Mouse (Mus musculus): ENCODE results near the gene Fcgr1. TPM values are rescaled to one million over a fixed set of nuclear protein-coding genes. Genes with fewer than 3 reads are reported as not detected.
"Not testable (repeated sequence)": the region's sequence is repeated elsewhere in the genome, so short reads cannot be mapped to it uniquely, and the experiment has no call there.

The Fcgr1 gene
- total RNA-seq (2014; rRNA removed) (1.7 and 5.7 TPM in 2 replicates), polyA plus RNA-seq (2015; fragmentation: Nextera tagmentation; extraction: Ambion mirVana) (1.5 and 2.4 TPM in 2 replicates)

DNA sequence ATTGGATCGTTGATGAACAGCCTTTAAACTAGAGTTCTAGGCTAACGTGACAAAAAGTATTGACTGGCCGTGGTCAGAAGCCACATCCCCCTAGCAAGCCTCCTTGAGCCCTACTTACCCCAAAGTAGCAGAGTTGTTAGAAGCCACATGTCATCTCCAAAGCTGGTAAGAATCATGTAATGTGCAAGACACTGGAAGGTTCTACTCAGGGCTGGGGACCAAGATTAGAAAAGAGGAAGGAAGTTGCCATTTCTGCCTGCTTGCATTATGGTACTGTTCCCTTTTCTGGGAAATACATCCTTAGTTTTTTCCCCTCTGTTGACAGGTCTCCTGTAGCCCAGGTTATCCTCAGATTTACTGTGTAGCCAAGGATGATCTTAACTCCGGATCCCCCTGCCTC, at the start of gene Fcgr1:
Gene Fcgr1, minus strand, starts transcription at position 183 of the 400 bp plus-strand sequence.
- Histone ChIP-seq H3K27ac (ENCODE audit: low read depth, low read length) (no peak within 1 kb of the TSS), H3K4me1 (ENCODE audit: insufficient read depth) (no peaks in the 10 kb centered on the region), H3K4me2 (ENCODE audit: low read depth) (no peak within 1 kb of the TSS), H3K27me3 (ENCODE audit: insufficient read depth, low read length) (no peaks in the 10 kb centered on the region), H3K9ac (no peak within 1 kb of the TSS), H3K9me3 (ENCODE audit: low read length) (no peaks in the 10 kb centered on the region), H3K4me3 (ENCODE audit: low read depth, low read length) (no peak within 1 kb of the TSS), H3K36me3 (ENCODE audit: insufficient read depth) (no peaks in the 10 kb centered on the region)
- no peak for DNase-seq
- TF ChIP-seq CTCF (IDR thresholded peaks at IDR 0.05; ENCODE audit: low read depth): no peak
- no peak for ATAC-seq
- WGBS: 73% methylated on average over 4 of the region's 4 CpGs

- H3K4me2 ChIP-seq (ENCODE audit: low read depth); DNase-seq; H3K9me3 ChIP-seq (ENCODE audit: low read length); H3K27ac ChIP-seq (ENCODE audit: low read depth, low read length); H3K4me3 ChIP-seq (ENCODE audit: low read depth, low read length); H3K36me3 ChIP-seq (ENCODE audit: insufficient read depth); ATAC-seq; H3K4me1 ChIP-seq (ENCODE audit: insufficient read depth); H3K9ac ChIP-seq: not testable (repeated sequence)
- peaks cover 37% of the 10 kb centered on the region for H3K27me3 ChIP-seq (ENCODE audit: insufficient read depth, low read length)
- WGBS: 64% methylated on average over 13 of the region's 13 CpGs
Measured at GRCm38 (mm10) chr3:96342652-96343051, 48.9 kb upstream of the Fcgr1 start.

DNA sequence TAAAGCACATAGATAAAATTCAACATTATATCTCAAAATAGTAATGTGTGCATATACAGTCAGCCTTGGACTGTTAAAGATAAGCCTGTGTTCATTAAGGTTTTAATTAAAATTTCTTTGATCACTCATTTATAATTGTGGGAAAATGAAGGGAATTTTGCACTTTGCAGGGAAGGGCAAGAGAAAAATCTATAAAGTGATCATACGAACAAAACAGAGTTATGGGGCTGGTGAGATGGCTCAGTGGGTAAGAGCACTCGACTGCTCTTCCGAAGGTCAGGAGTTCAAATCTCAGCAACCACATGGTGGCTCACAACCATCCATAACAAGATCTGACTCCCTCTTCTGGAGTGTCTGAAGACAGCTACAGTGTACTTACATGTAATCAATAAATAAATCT, 48.3 kb upstream of the Fcgr1 start:
- not testable (repeated sequence) for H3K4me1 ChIP-seq (ENCODE audit: insufficient read depth)

DNA sequence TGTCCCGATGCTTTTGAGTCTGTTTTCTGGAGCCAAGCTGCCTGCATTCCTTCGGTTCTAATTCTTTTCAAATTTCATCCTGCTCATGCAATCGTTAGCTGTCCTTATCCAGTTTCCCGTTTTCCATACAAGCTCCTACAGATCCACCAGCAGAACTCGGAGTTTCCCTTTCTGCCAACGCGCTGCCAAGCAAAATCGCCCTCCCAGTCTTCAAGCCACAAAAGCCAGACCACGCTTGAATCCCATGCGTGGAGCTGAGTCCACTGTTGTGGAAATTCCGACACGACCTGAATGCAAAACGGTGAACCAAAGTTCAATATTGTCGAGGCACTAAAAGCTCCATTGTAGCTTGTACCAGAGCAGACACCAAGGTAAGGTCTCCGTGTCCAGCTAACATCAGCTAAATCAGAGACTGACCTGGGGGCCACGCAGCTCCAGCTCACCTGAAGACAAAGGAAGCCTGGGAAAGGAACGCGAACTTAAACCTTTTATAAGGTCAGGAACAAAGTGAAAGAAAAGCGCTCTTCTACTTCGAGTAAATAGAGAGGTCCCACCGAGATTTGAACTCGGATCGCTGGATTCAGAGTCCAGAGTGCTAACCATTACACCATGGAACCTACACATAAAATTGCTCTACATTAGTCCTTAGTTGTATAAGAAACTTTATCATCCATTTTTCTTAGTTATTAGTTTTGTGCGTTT, 47.0 kb upstream of the Fcgr1 start:
- no peak overlapping the region for H3K4me3 ChIP-seq (ENCODE audit: low read depth, low read length)
- H3K27ac ChIP-seq (ENCODE audit: low read depth, low read length): no peak overlapping the region
- DNase-seq (peak; percentile 63), ATAC-seq (no peak)
- WGBS: 3% methylated on average over 24 of the region's 24 CpGs
- no peaks in the 10 kb centered on the region for H3K36me3 ChIP-seq (ENCODE audit: insufficient read depth)
- no peak overlapping the region for H3K9ac ChIP-seq
- no peaks in the 10 kb centered on the region for H3K9me3 ChIP-seq (ENCODE audit: low read length)
- H3K4me1 ChIP-seq (ENCODE audit: insufficient read depth): no peaks in the 10 kb centered on the region
- H3K4me2 ChIP-seq (ENCODE audit: low read depth): no peak overlapping the region
- TF ChIP-seq CTCF (IDR thresholded peaks at IDR 0.05; ENCODE audit: low read depth): no peak
- H3K27me3 ChIP-seq (ENCODE audit: insufficient read depth, low read length): peaks cover 56% of the 10 kb centered on the region

More for the DNA sequence above, 48.3 kb upstream of the Fcgr1 start:
- not testable (repeated sequence) for H3K9ac ChIP-seq; H3K4me2 ChIP-seq (ENCODE audit: low read depth); H3K36me3 ChIP-seq (ENCODE audit: insufficient read depth); DNase-seq; H3K27ac ChIP-seq (ENCODE audit: low read depth, low read length); H3K9me3 ChIP-seq (ENCODE audit: low read length); H3K4me3 ChIP-seq (ENCODE audit: low read depth, low read length); ATAC-seq
- H3K27me3 ChIP-seq (ENCODE audit: insufficient read depth, low read length): peaks cover 42% of the 10 kb centered on the region
- WGBS: 47% methylated on average over 3 of the region's 3 CpGs

DNA sequence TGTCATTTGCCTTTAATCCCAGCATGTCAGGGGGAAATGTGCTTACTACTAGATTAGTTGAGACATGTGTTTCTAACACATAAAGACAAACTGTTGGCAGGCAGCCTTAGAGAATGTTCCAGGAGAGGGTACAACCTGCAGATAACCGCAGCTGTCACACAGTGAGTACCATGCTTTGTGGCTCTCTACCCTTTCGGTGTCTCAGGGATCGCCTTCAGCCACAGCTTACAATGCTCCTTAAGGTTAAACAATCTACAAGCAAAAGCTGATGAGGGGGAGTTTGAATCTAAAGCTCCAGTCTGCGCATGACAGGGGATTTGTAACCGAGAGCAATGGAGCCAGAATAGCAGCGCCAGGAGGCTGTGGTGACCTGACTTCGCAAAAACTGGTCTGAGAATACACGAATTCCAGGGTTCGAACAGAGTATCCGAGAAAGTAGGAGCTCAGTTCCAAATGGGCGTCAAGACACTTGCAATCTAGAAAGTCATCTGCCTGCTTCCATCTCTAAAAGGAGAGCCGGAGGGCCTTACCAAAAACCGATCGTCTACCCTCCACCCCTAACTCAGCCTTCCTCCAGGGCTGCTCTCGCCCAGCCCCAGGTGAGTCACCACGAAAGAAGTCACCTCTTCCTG, 45.2 kb upstream of the Fcgr1 start:
- WGBS: 39% methylated on average over 16 of the region's 16 CpGs
- Histone ChIP-seq H3K27ac (ENCODE audit: low read depth, low read length) (no peak overlapping the region), H3K4me2 (ENCODE audit: low read depth) (no peak overlapping the region), H3K36me3 (ENCODE audit: insufficient read depth) (no peaks in the 10 kb centered on the region), H3K4me3 (ENCODE audit: low read depth, low read length) (no peak overlapping the region), H3K9me3 (ENCODE audit: low read length) (no peaks in the 10 kb centered on the region), H3K4me1 (ENCODE audit: insufficient read depth) (no peaks in the 10 kb centered on the region), H3K9ac (no peak overlapping the region), H3K27me3 (ENCODE audit: insufficient read depth, low read length) (peaks cover 66% of the 10 kb centered on the region)
- peak; percentile 5 for DNase-seq
- ATAC-seq: no peak
- TF ChIP-seq CTCF (IDR thresholded peaks at IDR 0.05; ENCODE audit: low read depth): no peak

GRCm38 (mm10) chr3:96338043-96338442, 44.3 kb upstream of the Fcgr1 start:
- H3K4me3 ChIP-seq (ENCODE audit: low read depth, low read length): no peak overlapping the region
- no peak overlapping the region for H3K4me2 ChIP-seq (ENCODE audit: low read depth)
- no peak overlapping the region for H3K9ac ChIP-seq
- no peaks in the 10 kb centered on the region for H3K4me1 ChIP-seq (ENCODE audit: insufficient read depth)
- ATAC-seq (no peak), DNase-seq (no peak)
- peaks cover 73% of the 10 kb centered on the region for H3K27me3 ChIP-seq (ENCODE audit: insufficient read depth, low read length)
- TF ChIP-seq CTCF (IDR thresholded peaks at IDR 0.05; ENCODE audit: low read depth): no peak
- H3K36me3 ChIP-seq (ENCODE audit: insufficient read depth): no peaks in the 10 kb centered on the region
- H3K27ac ChIP-seq (ENCODE audit: low read depth, low read length): no peak overlapping the region
- H3K9me3 ChIP-seq (ENCODE audit: low read length): no peaks in the 10 kb centered on the region
- 95% methylated on average over 8 of the region's 8 CpGs for WGBS

DNA sequence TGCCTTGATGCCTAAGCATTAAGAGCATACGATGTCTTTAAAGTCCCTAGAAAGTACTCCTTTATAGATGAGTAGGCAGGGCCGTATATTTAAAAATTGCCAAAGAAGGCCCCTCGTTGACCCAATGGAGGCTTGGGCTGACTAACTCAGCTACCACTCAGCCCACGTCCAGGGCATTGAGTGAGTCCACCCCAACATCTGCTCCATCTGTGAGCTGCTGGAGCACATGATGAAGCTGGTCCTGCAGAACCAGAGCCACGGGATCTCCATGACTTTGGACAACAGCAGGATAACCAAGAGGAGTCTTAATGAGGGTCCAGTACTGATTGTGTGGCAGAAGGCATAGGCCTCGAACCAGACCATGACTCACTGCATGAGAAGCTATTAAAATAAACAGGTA, 43.5 kb upstream of the Fcgr1 start:
- no peaks in the 10 kb centered on the region for H3K4me1 ChIP-seq (ENCODE audit: insufficient read depth)
- H3K36me3 ChIP-seq (ENCODE audit: insufficient read depth): no peaks in the 10 kb centered on the region
- H3K9me3 ChIP-seq (ENCODE audit: low read length): no peaks in the 10 kb centered on the region
- no peak overlapping the region for H3K27ac ChIP-seq (ENCODE audit: low read depth, low read length)
- ATAC-seq (no peak), DNase-seq (peak; percentile 0)
- no peak overlapping the region for H3K9ac ChIP-seq
- H3K4me3 ChIP-seq (ENCODE audit: low read depth, low read length): no peak overlapping the region
- H3K27me3 ChIP-seq (ENCODE audit: insufficient read depth, low read length): peaks cover 78% of the 10 kb centered on the region
- TF ChIP-seq CTCF (IDR thresholded peaks at IDR 0.05; ENCODE audit: low read depth): no peak
- H3K4me2 ChIP-seq (ENCODE audit: low read depth): no peak overlapping the region
- WGBS: 89% methylated on average over 6 of the region's 6 CpGs
